Mouse (Mus musculus): ENCODE results near the gene Kif23. TPM values are rescaled to one million over a fixed set of nuclear protein-coding genes. Genes with fewer than 3 reads are reported as not detected.

Kif23 gene
- polyA plus RNA-seq, 1 experiment from 2014 or later: 85.1 TPM

DNA sequence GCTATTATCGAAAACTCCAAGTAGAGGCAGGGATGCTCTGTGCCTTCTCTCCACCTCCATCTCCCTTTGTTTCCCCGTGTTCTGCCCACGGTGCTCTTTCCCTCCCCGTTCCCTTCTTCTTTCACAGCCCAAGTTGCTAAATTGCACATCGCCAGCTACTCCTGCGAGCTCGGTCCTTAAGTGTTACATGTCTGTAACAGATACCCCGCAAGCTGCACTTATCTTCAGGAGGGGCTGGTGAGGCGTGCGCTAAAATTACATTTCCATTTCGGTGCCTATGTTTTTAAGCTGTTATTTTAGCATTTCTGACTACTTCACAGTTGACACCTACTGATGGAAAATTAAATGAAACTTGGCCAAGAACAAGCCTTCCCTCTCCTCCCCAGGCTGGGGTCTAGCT is 78.9 kb downstream of the Kif23 start:
- 70% methylated on average over 11 of the region's 11 CpGs for WGBS
- Histone ChIP-seq H3K9me3 (ENCODE audit: control insufficient read depth, low read length) (no peaks in the 10 kb centered on the region), H3K27ac (ENCODE audit: low read depth, low read length) (no peak overlapping the region), H3K9ac (ENCODE audit: low read depth, low read length) (no peak overlapping the region), H3K4me1 (replicated peaks; ENCODE audit: control insufficient read depth, insufficient read depth, low read length) (no peaks in the 10 kb centered on the region), H3K4me3 (ENCODE audit: low read depth, low read length) (no peak overlapping the region), H3K27me3 (replicated peaks; ENCODE audit: control insufficient read depth, insufficient read depth, low read length) (no peaks in the 10 kb centered on the region), H3K36me3 (ENCODE audit: control insufficient read depth, insufficient read depth, low read length) (no peaks in the 10 kb centered on the region), H3K4me2 (no peak overlapping the region)
- DNase-seq (ENCODE audit: low spot score) (no peak), ATAC-seq (replicated peaks; ENCODE audit: low FRiP score) (no peak)

Other genes with a start within 250 kb of the Kif23 start
- gene Rplp1, start 32.2 kb downstream of the Kif23 start, polyA plus RNA-seq (2014; fragmentation: Nextera tagmentation; extraction: Ambion mirVana): 1,876 and 2,139 TPM in 2 replicates
- gene Paqr5, start 80.1 kb upstream of the Kif23 start, polyA plus RNA-seq (2014; fragmentation: Nextera tagmentation; extraction: Ambion mirVana): 0.14 and 0.41 TPM in 2 replicates
- gene Glce, start 175.9 kb upstream of the Kif23 start, polyA plus RNA-seq (2014; fragmentation: Nextera tagmentation; extraction: Ambion mirVana): 13.5 and 13.6 TPM in 2 replicates